Mouse (Mus musculus) myocyte (in vitro differentiated cells): Measurements from ENCODE around the gene Tax1bp1. TPM values are rescaled to one million over a fixed set of nuclear protein-coding genes. Genes with fewer than 3 reads are reported as not detected.

Experiments
- H3K27me3 ChIP-seq: one replicate; pipeline ENCODE4 v1.6.1; 2011; ENCODE audit not compliant: control insufficient read depth, insufficient read depth, insufficient read length
- H3K36me3 ChIP-seq: one replicate; pipeline ENCODE4 v1.6.1; 2011; ENCODE audit not compliant: control insufficient read depth, insufficient read depth
- H3K4me2 ChIP-seq: one replicate; pipeline ENCODE4 v1.6.1; 2011; ENCODE audit warnings: low read depth, control low read depth
- H3K4me3 ChIP-seq: one replicate; pipeline ENCODE4 v1.5.1; 2011; ENCODE audit warnings: mild to moderate bottlenecking, control low read depth, moderate library complexity
- H3K79me2 ChIP-seq: one replicate; pipeline ENCODE4 v1.6.1; 2011; ENCODE audit not compliant: control insufficient read depth, insufficient read depth
- H3ac ChIP-seq: one replicate; pipeline ENCODE4 v1.6.1; 2011; ENCODE audit not compliant: control insufficient read depth, insufficient read length
- CEBPB ChIP-seq: IDR thresholded peaks from 2 replicates; pipeline ENCODE4 v1.6.1; 2011; ENCODE audit warnings: mild to moderate bottlenecking, moderate library complexity; ENCODE audit not compliant: poor library complexity, insufficient read depth, severe bottlenecking
- POLR2A ChIP-seq: IDR thresholded peaks from one replicate; pipeline ENCODE4 v1.6.1; 2011; ENCODE audit warnings: low read depth, mild to moderate bottlenecking, control low read depth, moderate library complexity; ENCODE audit not compliant: insufficient read length
- SRF ChIP-seq: IDR thresholded peaks from one replicate; pipeline ENCODE4 v1.6.1; 2011; ENCODE audit warnings: low read depth; ENCODE audit not compliant: control insufficient read depth, insufficient read length
- polyA plus RNA-seq: library from polyadenylated mRNA; unstranded; fragments of >200 nt; fragmentation: generic; extraction: Trizol; gene quantifications from one replicate; pipeline ENCODE4 v1.2.1, GENCODE M21; 2012; ENCODE audit warnings: missing spikeins

Gene Tax1bp1
- polyA plus RNA-seq, 1 experiment: 25.1 TPM

DNA sequence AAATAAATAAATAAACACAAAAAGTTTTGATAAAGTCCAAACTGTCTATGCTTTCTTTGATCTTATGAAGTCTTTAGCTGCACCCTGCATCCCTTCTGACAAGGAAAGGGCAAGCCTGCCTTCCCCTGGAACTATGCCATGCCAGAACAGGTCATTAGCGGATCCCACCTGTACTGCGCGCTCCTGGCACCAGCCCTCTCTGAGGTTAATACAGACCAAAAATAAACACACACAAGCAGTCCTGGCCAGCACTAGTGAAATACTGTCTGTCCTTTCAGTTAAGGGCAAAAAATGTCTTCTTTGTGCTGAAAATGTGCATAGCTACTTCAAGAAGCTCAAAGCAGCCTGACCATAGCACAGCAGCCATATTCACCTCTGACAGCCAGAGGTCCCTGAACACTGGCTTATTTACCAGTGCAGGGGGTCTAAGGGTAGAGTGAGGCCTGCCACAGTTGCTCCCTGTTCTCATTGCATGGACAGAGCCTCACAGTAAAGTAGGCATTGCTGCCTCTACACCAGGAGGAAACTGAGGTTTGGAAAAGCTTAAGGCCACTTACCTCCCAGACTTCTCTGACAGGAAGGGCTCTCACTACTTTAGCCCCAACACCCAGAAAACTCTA lies 91.8 kb downstream of the Tax1bp1 start:
- Histone ChIP-seq H3K4me2 (no peak overlapping the region), H3K79me2 (no peaks in the 10 kb centered on the region), H3K36me3 (no peaks in the 10 kb centered on the region), H3K4me3 (no peak overlapping the region), H3ac (no peak overlapping the region), H3K27me3 (no peaks in the 10 kb centered on the region)
- TF ChIP-seq CEBPB (no peak), POLR2A (no peak), SRF (no peak)

Other genes starting within 250 kb of the Tax1bp1 start
- 37.0 TPM for gene Hibadh, start 73.3 kb upstream of the Tax1bp1 start, polyA plus RNA-seq